Mouse (Mus musculus): ENCODE measurements at regions not wholly inside any gene's neighbourhood (a gene's known extent, or its start where the extent isn't known, plus 50 kb on each side); places are given as distances from the start of the nearest gene placed in this dataset.
"Not testable (repeated sequence)": the region's sequence is repeated elsewhere in the genome, so short reads cannot be mapped to it uniquely, and the experiment has no call there.

DNA sequence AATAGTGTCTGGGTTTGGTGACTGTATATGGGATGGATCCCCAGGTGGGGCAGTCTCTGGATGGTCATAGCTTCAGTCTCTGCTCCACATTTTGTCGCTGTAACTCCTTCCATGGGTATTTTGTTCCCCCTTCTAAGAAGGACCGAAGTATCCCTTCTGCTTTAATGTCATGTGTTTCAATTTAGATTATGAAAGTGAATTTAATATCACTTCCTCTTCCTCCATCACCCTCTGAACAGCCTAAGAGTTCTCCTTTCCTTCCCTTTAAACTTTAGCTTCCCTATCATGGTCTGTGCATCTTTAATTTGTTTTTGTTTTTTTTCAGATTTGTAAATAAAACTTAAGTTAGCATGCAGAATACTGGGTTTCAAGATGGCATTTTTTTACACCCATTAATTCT lies 211.0 kb upstream of the Phyhipl start:
- DNase-seq (ENCODE audit: low spot score in 2 of 2), result no peak

DNA sequence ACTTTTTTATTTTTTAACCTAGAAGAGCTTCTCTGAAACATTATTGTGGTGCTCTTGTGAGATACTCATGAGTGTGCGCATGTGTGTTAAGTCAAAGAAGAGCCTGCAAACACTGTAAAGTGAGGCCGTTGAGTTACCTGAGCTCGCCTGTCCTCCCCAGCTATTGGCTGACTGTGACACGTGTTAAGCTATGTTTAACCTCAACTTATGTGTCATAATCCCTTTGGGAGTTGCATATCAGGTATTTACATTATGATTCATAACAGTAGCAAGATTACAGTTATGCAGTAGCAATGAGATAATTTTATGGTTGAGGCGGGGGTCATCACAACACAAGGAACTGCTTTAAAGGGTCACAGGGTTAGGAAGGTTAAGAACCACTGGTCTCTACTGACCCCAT lies 208.9 kb upstream of the Phyhipl start:
- DNase-seq (ENCODE audit: low spot score in 2 of 2), result no peak

- no peak for DNase-seq (ENCODE audit: low spot score in 2 of 2)
Measured at GRCm38 (mm10) chr10:70862022-70862335, 206.2 kb upstream of the Phyhipl start.

GRCm38 (mm10) chr10:70861131-70862021 lies 205.6 kb upstream of the Phyhipl start:
- peak; percentile 18 to 28 for DNase-seq (ENCODE audit: low spot score in 2 of 2)

DNA sequence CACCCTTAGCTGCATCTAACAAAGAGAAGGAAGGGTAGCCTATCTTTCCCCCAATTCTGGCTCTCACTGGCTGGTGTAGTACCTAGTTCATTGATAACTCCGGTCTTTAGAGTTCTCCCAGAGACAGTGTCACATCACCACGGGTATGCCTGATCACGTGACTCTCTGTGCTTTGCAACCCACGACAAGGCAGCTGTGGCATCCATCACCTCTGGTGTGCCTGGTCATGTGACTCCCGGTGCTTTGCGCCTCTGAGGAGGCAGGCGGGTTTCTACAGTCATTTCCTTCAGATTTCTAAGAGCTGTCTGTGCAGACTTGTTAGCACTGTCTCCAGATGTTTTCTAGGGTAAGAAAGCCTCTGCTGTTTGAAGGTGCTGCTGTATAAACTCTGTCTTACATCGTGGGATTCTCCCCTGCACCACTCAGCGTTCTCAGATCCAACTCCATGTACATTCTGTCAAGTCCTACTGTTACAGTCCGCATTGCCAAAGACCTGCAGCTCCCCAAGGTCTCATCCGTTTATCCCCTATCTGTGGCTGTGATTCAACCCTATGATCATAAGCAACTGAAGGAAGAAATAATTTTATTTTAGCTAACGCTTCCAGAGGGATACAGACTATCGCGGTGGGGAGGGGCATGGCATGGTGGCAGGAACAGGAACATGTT lies 201.5 kb upstream of the Phyhipl start:
- DNase-seq (ENCODE audit: low spot score in 2 of 2), result no peak

DNA sequence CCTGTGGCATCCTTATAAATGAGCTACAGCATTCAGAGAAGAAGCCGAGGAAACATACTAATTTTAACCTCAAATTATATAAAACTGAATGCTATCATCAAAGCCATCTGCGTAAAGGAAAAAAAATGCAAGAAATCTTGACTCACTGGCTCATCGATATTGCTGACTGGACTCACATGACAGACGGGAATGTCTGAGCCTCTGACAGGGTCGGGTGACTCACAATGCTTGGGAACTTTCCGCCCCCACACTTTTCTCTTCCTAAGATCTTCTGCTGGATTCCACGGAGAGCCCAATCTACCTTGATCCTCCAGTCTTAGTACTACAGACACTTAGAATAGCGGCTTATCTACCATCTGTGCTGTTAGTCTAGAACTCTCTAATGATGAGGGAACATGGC lies 200.2 kb upstream of the Phyhipl start:
- DNase-seq (ENCODE audit: low spot score in 2 of 2), result peak in 1 of 2 experiments; percentile 32

DNA sequence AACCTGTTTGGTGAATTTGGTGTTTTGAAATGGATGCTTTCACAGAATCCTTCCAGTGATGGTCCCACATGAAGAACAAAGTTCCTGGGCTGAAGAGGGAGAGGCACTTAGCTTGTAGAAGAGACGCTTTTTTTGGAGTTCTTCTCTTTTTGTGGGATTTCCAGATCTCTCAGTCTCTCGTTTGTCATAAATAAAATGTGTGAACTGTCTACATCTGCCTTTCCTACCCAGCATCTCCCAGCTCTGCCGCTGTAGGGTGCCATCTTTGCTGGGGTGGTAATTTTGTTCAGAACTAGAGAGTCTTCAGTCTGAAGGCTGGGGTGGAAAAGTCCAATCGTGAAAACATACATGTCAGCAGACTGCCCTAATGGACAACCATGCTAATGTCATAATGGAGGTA lies 197.8 kb upstream of the Phyhipl start:
- DNase-seq (ENCODE audit: low spot score in 2 of 2), result no peak

GRCm38 (mm10) chr10:70848141-70848540 lies 192.4 kb upstream of the Phyhipl start:
- no peak for DNase-seq (ENCODE audit: low spot score in 2 of 2)

GRCm38 (mm10) chr10:70847341-70847882 lies 191.6 kb upstream of the Phyhipl start:
- DNase-seq (ENCODE audit: low spot score in 2 of 2), result no peak

DNA sequence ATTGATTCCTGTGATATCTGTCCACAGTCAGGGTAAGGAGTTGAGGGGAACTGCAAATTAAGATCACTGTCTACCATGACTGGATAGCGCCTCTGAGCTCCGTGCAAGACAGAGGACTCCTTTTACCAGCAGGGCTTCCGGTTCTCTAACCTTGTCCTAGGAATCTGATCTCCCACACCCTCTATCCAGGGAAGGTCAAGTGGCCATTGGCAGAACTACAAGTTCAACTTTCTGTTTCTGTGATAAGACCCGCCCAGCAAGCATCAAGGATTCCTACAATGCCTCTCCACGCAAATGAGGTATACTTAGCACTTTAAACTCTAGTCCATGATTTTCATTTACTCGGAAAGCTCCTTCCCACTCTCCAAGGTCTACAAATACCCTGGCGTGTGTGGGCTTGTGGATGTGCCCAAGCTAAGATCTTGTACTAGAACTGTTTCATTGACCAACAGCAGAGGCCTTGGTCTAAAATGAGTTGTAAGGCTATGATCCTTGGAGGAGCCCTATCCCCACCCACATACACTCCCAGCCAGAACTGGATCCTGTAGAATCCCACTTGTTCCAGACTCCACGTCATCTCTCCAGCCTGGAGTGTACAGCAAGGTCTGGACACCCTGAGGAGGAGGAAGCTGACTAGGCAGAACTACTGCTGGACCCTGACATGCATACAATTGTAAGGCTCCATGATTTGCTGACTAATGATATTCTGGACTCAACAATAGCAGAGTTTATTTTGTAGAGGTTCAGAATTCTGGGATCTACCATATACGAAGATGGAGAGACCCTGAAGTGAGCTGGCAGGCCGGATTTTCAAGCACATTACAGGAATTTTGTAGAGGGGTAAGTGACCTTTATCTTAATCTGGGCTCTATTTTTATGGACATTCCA lies 190.8 kb upstream of the Phyhipl start:
- no peak for DNase-seq (ENCODE audit: low spot score in 2 of 2)

- no peak for DNase-seq (ENCODE audit: low spot score in 2 of 2)
Measured at GRCm38 (mm10) chr10:70843848-70844247, 188.1 kb upstream of the Phyhipl start.

DNA sequence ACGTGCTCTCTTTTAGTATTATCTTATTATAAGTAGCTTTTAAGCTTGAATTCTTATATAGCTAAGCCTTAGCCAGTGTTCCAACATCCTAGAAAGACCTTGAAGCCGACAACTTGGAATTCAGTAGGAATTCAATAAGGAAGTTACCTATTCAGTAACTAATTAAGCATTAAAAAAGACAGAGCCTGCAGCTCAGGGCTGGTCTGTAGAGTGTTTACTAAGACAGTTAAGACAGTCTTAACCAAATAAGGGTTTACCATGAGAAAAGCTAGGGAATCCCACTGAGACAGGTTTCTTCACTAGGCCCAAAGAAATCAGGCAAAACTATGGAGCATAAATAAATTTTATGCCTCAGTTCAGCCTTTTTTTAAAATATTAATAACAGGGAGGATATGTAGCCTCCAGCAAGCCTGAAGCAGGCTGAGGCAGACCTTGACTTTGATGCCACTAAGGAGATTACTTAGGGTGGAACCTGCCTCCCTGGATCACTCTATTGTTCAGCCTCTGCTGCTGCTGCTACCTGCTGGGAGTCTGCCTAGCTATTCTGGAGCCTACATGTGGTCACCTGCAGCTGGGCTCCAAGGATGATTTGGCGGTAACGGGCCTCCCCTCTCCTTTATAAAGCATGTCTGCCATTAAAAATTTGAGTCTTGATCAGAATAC lies 186.5 kb upstream of the Phyhipl start:
- no peak for DNase-seq (ENCODE audit: low spot score in 2 of 2)

DNA sequence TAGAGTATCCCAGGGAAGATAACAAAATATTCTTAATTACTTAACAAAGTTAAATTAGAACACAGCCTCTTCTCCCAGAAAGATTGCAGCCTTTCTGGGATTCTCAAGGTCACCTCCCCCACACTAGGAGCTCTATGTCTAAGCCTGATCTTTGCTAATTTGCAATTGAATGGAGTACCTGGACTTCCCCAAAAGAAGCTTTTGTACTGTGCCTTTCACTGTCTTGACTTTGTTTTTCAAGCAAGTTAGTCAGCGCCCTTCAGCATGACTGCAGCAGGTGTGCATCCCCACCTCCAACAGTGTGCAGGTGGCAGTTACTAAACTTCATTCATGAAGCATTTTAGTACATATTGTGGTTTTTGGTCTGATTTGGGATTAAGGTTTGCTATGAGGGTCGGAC lies 185.4 kb upstream of the Phyhipl start:
- not testable (repeated sequence) for DNase-seq (ENCODE audit: low spot score in 2 of 2)

- no peak for DNase-seq (ENCODE audit: low spot score in 2 of 2)
Measured at GRCm38 (mm10) chr10:70838147-70838546, 182.4 kb upstream of the Phyhipl start.

DNA sequence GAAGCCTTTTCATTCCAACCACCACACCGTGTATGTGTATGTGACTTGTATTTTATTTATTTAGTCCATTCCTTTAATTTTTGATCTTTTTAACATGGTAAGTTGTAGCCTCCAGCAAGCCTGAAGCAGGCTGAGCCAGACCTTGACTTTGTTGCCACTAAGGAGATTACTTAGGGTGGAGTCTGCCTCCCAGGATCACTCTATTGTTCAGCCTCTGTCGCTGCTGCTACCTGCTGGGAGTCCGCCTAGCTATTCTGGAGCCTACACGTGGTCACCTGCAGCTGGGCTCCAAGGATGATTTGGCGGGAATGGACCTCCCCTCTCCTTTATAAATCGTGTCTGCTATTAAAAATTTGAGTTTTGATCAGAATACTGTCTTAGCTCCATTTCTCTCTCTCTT lies 181.6 kb upstream of the Phyhipl start:
- DNase-seq (ENCODE audit: low spot score in 2 of 2), result no peak

GRCm38 (mm10) chr10:70832616-70833015 lies 176.9 kb upstream of the Phyhipl start:
- DNase-seq (ENCODE audit: low spot score in 2 of 2), result no peak

GRCm38 (mm10) chr10:70828217-70828616 lies 172.5 kb upstream of the Phyhipl start:
- no peak for DNase-seq (ENCODE audit: low spot score in 2 of 2)

DNA sequence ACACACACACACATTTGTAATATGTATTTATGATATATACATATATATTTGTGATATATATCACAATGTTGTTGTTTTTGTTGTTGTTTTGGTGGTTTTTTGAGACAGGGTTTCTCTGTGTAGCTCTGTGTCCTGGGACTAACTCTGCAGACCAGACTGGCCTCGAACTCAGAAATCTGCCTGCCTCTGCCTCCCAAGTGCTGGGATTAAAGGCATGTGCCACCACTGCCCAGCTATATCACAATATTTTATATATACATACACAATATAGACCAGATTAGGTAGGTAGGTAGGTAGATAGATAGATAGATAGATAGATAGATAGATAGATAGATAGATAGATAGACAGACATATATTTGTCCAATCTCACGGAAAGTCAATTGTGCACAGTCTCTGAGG lies 171.8 kb upstream of the Phyhipl start:
- DNase-seq (ENCODE audit: low spot score in 2 of 2), result not testable (repeated sequence)

GRCm38 (mm10) chr10:70826706-70827105 lies 170.9 kb upstream of the Phyhipl start:
- DNase-seq (ENCODE audit: low spot score in 2 of 2), result no peak

DNA sequence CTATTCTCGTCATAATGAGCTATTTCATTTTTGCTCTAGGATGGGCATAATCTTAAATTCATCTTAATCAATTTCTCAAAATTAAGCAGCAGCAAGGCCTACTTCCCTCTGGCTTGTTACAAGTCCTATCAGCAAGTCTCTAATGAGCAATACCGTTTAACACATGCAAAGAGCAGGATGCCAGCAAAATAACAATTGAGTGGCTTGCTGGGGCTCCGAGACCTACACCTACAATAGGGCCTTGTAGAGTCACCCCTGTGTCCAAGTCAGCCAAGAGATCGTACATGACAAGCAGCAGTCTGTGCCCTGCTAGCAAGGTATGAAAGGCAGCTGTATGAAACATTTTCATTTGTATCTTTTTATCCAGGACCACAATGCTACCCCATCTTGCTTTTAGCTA lies 169.7 kb upstream of the Phyhipl start:
- no peak for DNase-seq (ENCODE audit: low spot score in 2 of 2)

DNA sequence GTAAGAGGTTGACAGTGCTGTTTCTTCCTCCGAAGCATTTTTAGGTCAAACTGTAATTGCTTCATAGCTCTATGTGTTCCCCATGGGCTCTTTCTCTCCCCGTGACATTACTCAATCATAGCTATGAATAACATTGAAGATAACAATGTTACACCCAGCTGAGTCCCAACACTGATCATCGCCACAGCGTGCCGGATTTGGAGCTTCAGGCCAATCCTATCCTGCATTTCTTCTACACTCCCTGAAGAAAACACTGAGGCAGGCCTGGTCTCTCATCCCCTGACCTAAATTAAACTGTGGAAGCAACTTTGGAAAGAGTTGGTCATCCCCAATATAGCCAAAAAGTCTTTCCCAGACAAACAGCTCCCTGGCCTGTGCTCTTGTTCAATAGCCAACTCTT lies 168.7 kb upstream of the Phyhipl start:
- DNase-seq (ENCODE audit: low spot score in 2 of 2), result no peak

- DNase-seq (ENCODE audit: low spot score in 2 of 2), result no peak
Measured at GRCm38 (mm10) chr10:70819951-70820350, 164.2 kb upstream of the Phyhipl start.
